Mouse (Mus musculus) thymus, adult 18-20 months (tissue): Measurements from ENCODE around the gene Tmem94.
A peak's percentile ranks its signal among the peaks of the same experiment; 100 is the strongest.

Experiments
- DNase-seq, 2 experiments: peaks; one replicate each; pipeline ENCODE4 v3.0.0; 2022; ENCODE audit warnings: mixed read lengths in 2 of 2

Tmem94 gene

GRCm38 (mm10) chr11:115809311-115809781 is 44.1 kb downstream of the Tmem94 start:
- no peak for DNase-seq

DNA sequence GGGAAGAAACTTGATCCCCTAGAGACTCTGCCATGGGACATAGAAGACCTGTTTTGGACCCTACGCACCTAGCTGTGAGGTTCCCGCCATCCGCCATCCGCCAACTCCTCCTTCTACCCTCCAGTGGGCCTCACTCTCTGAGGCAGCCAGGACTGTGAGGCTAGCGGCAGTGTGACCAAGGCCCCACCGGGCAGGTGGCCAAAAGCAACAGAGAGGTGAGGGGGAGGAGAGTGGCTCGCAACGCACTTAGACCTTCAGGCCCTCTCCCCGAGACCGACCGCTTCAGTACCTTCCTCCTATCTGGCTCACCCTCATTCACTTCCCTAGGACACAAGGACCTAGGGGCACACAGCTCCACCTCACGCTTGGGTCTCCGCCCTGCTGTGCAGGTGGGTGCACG is 45.1 kb downstream of the Tmem94 start:
- DNase-seq, result no peak

DNA sequence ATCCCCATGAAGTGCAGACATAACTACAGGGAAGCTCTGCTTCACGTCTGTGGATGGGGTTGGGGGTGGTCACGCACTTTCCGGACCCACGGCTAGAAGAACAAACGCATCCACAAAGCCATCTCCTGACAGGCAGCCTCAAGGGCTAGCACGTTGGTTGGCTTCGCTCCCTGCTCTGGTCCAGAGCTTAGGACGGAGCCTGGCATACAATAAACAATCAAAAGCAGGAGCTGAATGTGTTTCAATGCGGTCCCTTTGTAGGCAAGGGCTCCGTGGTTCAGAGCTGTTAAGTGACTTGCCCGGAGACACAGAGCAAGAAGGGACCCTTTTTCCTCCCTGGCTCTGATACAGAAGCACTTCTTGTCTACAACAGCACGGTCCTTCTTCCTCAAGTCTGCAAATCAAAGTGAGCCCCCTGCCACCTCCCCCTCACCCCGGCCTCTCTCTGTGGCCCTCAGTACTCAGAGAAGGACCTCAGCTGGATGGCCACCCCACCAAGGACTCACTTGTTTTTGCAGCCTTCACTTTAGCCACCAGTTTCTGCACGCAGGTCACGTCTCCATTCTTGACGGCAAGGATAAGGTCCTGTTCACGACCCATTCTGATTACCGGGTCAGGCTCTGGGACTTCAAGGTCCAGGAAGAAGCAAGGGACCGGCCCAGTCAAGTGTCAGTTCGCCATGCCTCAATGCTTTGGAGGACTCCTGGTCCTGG is 46.3 kb downstream of the Tmem94 start:
- DNase-seq, result no peak

DNA sequence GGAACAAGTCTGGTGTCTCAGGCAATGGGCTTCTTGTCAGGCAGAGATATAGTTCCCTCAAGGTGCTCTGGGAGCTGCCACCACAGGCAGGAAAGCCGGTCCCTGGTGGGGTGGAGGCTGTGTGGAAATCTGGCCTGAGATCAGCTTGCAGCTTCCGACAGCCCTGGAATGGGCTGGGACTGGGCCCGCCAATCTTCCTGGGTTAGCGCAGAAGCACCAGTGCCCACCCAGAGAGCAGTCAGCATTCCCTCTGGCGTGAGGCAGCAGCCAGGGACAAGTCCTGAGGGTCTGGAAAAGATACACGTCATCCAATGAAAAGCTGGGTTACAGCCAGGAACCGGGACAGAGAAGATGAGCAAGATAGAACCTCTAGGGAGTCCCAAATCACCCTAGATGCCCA is 46.9 kb downstream of the Tmem94 start:
- DNase-seq, result no peak

DNA sequence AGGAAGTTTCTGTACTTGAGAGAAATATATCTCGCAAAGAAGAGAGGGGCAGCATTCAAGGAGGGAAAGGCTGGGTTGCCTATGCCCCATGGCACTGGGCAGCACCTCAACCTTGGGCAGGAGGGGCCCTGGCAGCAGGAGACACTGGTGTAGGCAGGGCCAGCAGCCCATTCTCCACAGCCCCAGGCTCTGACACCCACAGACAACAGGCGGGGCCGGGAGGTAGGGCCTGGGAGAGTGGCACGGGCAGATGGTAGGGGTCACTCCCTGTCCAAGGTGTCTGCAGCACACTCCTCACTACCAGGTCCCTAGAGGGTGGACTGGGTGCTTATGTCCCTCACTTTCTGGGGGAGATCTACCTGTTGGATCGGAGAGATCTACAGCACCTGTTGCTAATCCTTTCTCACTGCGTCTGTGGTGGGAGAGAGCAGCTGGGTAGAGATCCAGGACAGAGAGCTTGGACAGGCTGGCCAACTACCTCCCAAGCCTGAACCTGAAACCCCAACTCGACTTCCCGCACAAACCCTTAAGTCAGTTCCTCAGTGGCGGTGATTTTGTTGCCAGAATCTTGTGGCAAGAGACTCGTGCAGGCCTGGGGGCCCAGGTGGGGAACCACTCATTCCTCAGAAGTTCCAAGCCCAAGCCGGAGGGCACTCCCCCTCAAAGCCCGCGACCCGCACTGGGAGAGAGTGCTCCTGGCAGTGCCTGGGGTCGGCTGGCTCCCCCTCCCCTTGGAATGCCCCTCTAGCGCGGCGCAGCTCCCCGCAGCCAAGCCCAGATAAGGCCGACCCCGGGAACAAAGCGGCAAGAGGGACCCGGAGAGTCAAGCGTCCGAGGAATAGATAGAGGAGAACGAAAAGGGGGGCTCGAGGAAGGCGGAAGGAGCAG is 47.5 kb downstream of the Tmem94 start:
- peak in 1 of 2 experiments; percentile 13 for DNase-seq

DNA sequence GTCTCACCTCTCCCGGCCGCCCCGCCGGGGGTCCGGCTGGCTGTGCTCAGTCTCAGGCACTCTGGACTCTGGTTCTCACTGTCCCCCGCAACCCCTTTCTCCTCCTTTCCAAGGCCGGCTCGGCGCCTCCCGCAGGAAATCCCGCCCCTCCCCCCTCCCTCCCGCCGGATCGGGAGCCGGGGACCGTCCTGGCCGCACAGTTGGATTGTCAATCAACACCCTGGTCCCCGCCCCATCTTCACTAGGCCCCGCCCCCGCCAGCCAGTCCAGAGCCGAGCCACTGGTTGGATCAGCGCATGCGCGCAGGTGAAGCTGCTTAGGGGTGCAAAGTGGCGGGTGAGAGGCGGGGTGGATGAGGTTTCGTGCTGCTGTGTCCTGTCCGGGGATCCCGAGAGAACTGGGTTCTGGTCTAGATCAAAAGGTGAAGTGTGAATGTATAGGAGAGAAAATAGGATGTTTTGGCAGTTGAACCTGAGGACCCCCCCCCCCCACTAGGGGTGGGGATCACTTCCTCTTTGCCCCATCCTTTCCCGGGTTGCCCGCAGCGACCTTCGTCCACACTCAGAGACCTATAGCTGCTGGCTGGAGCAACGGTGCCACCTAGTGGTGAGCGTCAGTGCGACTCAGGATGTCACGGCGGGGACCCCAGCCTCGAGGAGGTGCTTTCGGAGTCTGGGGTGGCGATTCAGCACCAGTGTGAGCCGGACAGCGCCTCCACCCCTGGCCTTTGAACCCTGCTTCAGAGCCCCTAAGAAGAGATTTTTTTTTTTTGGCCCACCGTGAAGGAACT is 48.5 kb downstream of the Tmem94 start, which contains the start of gene Caskin2:
Caskin2 (minus strand) TSS at position 133 of the 790 bp plus-strand sequence.
- DNase-seq, result peak; percentile 86 to 93

DNA sequence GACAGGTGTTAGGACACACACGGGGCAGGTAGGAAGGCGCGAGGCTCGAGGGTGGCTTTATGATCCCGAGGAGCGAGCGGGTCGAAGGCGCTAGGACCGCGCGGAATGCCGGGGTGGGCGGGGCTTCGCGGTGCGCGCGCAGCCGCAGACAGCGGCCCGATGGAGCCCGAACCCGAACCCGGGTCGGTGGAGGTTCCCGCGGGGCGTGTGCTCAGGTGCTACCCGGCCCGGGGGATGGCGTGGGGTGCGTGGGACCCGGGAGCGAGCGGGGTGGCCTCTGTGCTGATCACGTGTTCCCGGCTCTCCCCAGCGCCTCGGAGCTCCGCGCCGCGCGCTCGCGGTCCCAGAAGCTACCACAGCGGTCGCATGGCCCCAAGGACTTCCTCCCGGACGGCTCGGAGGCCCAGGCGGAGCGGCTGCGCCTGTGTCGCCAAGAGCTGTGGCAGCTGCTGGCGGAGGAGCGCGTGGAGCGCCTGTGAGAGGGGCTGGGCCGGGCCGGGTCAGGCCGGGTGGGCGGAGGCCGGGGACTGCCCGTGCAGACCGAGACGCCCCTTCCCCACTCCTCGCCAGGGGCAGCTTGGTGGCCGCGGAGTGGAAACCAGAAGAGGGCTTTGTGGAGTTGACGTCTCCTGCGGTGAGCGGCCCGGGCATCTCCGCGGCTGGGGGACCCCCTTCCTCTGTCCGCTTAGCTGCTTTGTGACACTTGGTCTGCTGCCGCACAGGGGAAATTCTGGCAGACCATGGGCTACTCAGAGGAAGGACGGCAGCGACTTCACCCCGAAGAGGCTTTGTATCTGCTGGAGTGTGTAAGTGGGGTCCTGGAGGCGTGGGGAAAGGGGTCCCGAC is 49.6 kb downstream of the Tmem94 start, which contains the start of gene Tsen54:
Tsen54 (plus strand) TSS at position 120 of the 846 bp plus-strand sequence.
- peak; percentile 66 to 67 for DNase-seq

- no peak for DNase-seq
These were observed 52.1 kb downstream of the Tmem94 start for GRCm38 (mm10) chr11:115817331-115817730.

GRCm38 (mm10) chr11:115819915-115820623 is 54.8 kb downstream of the Tmem94 start:
- no peak for DNase-seq

- no peak for DNase-seq
These were observed 55.8 kb downstream of the Tmem94 start for GRCm38 (mm10) chr11:115821001-115821400.

GRCm38 (mm10) chr11:115823774-115824740 is 58.8 kb downstream of the Tmem94 start, which contains the start of gene Llgl2:
Llgl2 (plus strand) TSS chr11:115824049.
- peak; percentile 83 to 84 for DNase-seq

- no peak for DNase-seq
These were observed 59.6 kb downstream of the Tmem94 start for GRCm38 (mm10) chr11:115824813-115825212.

DNA sequence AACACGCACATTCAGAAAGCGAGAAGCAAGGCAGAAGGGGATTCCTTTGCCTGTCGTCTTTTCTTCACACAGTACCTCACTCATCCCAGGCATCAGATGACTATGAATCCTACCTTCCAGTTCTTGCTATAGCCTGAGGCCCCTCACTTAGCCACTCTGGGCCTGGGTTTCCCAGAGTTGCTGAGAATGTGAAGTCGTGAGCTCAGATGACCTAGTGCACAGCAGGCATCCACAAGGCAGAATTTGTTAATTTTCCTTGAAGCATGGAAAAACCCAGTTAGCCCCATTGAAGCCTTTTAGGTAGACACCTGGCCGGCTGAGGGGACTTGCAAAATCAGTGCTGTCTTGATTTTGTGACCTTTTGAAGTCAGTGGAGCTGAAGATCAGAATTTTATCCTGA is 61.3 kb downstream of the Tmem94 start:
- no peak for DNase-seq

GRCm38 (mm10) chr11:115827624-115828023 is 62.4 kb downstream of the Tmem94 start:
- DNase-seq, result no peak

DNA sequence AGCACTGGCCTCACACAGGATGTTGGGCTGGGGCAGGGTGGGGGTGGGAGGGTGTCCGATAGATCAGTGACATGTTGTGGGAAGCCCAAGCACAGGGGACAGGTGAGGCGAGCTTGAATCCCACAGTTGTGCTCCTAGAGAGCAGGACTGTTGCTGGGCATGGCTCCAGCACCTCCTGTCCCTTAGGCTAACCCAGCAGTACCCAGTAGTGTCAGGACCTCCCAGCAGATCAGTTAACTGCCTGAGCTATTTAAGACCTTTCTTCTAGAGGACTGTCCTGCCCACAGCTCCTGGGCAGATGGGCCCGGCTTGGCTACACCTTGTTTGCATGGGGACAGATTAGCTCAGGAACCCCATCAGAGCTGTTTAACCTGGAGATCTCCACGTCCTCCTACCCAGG is 63.8 kb downstream of the Tmem94 start:
- no peak for DNase-seq

DNA sequence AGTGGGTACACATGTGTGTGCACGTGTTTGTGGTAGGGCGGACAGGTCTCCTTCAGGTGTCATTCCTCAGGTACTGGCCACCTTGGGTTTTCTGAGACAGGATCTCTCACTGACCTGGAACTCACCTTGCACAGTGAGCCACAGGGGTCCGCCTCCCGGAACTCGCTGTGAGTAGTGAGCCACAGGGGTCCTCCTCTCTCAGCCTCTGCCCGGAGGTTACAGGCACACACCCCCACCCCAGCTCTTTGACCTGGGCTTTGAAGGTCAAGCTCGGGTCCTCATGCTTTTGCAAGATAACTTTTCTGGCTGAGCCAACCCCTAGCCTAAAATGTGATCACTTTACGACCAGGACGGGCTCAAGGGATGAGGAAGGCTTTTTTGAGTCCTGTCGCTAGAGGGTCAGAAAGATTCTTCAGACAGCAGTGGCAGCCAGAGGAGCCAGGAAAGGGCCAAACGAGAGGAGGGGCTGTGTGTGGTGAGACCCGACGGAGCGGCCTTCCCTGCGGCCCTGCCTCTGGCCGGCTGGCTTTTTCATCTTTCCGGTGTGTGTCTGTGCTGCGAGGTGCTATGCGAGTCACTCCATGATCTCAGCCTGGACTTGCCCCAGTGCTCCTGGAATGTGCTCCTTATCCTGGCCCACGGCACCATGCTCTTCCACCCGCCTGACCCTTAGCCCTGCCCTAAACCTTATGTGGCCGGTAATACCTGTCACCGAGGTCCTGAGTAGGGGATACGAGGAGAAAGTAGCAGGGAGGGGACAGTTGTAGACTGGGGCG is 65.5 kb downstream of the Tmem94 start:
- DNase-seq, result no peak

DNA sequence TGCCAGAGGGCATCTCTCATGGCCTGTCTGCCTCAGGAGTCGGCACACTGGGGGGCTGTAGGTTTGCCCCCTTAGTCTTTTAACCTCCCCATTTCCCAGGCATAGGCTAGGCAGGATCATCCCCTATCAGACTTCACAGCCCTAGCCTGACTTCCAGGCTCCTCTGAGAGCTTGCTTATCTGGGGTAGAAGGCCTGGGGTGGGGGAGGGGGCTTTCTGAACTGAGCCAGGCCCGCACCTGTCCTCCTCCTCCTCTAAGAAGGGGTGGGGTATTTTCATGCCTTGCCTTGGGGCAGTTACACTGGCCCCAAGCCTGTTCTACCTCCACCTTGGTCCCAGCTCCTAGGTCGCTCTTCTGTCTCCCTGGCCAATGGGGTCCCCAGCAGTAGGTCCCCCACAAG is 66.3 kb downstream of the Tmem94 start:
- DNase-seq, result no peak

DNA sequence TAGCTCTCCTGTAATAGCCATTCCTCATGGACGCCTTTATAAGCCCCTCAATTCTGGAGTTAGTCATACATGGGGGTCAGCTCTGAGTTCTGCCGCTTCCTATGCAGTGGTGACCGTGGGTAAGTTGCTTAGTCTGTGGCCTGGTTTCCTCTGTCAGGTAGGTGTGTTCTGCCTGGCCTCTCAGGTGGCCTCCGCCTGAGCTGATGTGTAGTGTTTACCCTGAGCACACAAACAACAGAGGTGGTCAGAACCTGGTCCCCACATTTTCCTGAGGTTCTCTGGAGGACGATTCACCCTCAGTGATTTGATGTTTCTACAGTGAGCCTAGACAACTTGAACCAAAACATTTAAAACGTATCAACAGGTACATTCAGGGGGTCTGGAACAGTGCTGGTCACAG is 66.8 kb downstream of the Tmem94 start:
- no peak for DNase-seq

- no peak for DNase-seq
These were observed 67.3 kb downstream of the Tmem94 start for GRCm38 (mm10) chr11:115832523-115832922.
